Mouse (Mus musculus) ovary, postnatal 10 days (tissue): ENCODE results near the gene Abhd8.

Source experiments
- DNase-seq: peaks from one replicate; pipeline ENCODE4 v3.0.0; 2022; ENCODE audit warnings: low spot score

Abhd8 gene

DNA sequence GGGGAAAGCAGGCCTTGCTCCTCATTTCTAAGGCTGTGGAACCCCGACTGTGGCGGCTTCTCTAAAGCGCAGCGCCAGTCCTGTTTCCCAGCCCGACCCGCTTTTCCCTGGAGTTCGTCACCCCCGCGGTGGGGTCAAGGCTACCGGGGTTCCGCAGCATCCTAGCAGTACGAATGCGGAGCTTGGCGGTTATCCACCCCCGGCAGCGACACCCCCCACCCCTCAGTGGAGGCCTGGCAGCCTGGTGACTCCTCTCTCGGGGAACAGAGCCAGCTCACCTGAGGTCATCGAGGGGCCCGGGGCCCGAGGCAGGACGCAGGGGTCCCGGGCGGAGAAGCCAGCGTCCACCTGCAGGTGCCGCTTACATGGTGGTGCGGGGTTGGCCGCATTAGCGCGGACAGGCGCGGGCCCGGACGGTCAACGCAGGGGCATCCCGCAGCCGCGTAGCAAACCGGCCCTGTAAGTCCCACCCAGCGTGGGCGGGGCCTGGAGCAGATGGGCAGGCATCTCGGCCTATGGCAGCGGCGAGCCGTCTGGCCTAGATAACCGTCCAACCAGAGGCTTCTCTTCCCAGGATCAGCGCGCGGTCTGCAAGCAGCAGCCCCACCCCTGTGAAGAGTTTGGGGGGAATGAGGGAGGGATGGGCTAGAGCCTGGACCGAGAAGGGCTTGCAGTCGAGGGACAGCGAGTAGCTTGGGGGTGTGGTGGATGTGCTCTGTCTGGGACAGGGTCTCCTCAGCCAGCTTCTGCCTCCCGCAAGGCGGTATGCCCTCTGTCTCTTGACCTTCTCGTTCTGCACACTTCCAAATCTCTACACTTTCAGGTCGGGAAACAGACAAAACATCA is at the start of gene Abhd8:
TSS of gene Abhd8 (minus strand) at position 468 of the 846 bp plus-strand sequence.
- DNase-seq, result peak; percentile 98

DNA sequence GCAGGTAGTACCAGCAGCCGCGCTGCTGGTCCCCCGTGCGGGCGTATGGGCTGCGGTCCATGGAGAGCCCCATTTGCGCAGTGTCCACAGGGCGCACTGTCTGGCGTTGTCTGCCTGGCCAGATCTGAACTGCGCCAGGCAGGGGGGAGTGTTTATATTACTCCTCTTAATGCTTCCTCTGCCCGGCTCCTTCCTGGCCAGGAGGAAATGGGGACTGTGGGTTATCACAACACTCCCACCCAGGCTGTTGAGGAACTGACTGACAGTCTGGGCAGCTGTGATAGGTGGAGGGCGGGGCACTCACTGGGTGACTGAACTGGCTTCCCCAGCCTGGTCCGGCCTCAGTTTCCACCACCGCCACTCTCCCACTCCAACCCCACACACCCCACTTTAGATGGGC is 48.2 kb upstream of the Abhd8 start, which contains the start of gene Plvap:
TSS of gene Plvap (minus strand) at position 109 of the 400 bp plus-strand sequence.
- DNase-seq, result no peak

DNA sequence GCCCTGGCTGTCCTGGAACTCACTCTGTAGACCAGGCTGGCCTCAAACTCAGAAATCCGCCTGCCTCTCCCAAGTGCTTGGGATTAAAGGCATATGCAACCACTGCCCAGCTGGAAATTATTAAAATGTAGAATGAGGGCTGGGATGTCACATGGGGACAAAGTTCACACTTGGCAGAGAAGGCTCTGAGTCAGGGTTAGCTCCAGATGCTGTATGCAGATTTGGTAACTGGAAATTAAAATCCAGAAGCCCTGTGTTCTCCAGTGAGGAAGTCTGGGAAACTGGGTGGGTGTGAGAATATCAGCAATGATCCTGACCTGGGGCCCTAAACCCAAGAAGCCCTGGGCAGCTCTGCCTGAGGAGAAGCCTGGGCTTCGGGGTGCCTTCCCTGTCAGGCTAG is 45.9 kb upstream of the Abhd8 start:
- DNase-seq, result no peak

DNA sequence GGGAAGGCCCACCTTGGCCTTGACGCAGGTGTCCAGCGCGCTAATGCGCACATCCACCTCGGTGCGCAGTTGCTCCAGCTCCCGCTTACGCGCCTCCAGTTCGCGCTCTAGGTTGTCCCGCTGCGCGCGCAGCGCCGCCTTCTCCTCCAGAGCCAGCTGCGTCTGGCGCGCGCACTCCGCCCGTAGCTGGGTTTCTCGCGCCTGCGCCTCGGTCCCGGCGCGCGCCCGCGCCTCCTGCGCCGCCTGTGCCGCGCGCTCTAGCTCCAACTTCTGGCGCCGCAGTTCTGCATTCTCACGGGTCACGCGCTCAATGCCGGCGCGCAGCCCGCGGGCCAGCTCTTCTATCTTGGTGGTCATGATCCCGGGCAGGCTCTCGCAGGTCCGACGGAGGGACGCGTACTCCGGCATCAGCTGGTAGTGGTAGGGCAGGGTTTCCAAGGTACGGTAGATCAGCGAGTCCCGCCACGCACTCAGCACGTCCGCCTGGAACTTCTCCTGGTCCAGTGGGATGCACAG is 44.2 kb upstream of the Abhd8 start:
- no peak for DNase-seq

DNA sequence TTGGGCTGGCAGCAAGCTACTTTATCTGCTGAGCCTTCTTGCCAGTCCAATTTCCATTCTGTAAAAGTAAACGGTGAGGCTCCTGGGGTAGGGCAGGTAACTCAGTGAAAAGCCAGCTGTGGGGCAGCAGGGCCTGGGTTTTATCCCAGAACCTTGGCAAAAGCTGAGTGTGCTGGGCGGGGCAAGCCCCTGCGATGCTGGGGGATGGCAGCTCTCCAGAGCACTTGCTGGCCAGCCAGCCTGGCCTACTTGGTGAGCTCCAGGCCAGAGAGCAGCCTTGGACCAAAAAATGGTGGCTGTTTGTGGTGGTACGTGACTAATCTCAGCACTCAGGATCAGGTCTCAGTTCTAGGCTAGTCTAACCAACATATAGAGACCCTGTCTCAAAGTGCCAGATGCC is 42.5 kb upstream of the Abhd8 start:
- no peak for DNase-seq

DNA sequence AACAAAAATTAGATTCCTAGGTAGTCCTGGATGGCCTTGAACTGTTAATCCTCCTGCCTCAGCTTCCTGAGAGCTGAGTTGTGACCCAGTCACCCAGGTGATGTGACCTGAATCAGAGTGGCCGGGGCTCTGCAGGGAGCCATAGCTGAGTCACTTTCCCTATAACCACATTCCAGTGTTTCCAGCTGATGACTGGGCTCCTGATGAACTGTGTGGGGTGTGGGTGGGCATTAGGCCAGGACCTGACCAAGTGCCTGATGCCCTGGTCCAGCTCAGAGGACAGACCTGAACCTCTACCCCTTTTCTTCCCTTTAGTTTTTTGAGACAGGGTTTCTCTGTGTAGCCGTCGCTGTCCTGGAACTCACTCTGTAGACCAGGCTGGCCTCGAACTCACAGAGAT is 41.9 kb upstream of the Abhd8 start:
- DNase-seq, result no peak

DNA sequence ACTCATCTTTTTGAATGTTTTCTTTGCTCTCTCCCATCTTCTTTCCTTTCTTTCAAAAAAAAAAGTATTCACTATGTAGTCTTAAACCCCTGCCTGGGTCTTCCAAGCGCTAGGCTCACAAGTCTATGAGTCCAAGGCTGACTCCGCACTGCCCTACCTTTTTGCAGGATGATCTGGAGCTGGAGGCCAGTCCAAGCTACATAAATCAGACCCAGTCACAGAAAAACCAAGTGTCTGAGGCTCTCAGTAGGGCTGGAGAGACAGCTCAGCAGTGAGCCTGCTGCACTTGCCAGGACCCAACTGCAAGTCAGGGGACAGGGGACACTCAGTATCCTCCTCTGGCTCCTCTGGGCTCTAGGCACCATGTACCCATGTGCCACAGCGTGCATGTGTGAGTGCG is 40.9 kb upstream of the Abhd8 start:
- no peak for DNase-seq

DNA sequence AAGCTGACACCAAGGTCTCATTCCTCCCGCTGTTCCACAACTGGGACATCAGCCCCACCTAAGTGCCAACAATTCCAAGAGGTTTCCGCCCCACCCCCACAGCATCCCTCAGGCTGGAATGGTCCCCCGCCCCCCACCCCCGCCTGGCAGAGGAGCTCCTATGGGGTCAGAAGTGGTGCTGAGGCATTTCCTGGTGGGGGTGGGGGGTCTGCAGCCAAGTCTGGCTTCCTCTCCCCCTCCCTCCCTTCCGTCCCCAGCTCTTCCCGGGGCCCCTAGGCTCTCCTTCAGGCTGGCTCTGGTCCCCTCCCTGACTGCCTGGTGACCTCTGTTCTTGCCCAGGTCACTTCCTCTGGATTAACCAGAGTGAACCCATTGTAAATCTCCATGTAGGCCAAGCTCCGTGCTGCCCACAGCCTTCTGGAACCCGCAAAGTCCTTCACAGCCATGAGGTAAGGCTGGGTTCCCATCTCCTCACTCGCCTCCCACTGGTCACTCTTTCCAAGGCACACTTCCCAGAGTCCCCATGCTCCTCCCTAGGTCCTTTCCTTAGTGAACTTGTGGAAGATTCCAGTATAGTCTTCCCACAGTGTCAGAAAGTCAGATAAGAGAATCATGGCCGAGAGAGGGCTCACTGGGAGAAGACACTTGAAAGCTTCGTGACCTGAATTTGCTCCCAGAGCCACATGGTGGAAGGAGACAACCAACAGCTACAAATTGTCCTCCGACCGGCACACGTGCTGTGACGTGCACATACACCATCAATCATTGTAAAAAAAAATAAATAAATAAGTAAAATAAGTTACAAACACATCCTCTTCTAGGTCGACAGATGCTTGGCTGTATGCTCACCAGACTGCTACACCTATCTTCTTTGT is 35.6 kb upstream of the Abhd8 start:
- no peak for DNase-seq

DNA sequence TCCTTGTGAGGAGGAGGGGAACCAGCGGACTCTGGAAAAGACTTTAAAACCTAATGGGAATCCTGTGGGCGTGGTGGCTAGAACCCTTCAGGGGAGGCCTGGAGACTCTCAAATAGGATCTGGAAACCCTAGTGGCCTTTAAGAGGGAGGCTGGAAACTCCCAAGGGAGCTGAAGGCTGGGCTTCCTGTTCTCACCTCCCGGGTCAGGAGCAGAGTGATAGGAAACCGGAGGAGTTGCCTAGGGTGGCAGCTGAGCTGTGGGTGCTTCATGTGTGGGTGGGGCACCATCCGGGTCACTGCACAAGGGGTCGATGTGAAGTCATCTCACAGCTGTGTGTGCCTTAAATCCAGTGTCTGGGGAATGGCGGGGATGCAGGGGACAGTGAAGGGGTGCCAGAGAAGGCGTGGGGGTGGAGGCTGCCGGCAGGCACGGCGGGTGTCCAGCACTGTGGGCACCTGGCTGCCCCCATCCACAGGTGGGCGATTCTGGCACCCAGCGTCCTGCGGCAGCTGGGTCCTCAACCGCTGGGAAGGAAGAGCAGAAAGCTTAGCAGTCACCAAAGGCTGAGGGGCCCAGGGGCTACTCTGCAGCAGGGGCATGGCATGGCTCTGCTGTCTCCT is 34.5 kb upstream of the Abhd8 start:
- DNase-seq, result no peak

DNA sequence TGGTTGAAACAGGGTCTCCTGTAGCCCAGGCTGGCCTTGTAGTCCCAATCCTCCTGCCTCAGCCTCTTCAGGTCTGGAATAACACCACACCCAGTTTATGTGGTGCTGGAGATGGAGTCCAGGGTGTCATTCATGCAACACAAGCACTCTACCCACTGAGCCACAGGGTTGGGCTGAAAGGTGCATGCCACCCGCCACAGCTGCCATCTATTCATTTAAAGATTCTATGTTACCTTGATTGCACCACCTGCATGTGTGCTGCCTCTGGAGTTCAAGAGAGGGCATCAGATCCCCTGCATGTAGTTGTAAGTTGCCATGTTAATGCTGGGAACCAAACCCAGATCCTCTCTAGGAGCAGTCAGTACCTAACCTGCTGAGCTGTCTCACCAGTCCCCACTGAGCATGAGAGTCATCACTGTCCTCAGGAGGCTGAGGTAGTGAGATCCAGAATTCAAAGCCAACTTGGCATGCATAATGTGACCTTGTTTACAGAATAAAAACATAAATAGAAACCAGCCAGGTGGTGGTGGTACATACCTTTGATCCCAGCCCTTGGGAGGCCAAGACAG is 33.7 kb upstream of the Abhd8 start:
- DNase-seq, result no peak

DNA sequence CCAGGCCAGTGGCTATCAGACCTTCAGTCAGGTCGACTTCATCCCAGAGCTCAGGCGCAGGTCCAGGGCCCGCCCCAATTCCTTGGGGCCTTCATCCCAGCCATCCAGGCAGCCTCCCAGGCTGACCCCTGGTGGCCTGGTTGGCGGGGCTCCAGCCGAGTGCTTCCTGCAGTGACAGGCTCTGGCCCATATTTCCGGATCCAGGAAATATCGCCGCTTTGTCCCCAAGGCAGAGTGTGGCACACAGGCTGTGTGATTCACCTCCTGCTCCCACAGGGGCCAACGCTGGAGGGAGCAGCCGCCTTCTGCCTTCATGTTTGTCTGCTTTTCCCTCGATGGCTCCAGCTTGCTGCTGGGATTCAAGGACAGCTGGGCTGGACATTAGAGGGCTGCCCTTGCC is 33.0 kb upstream of the Abhd8 start:
- DNase-seq, result peak; percentile 69

DNA sequence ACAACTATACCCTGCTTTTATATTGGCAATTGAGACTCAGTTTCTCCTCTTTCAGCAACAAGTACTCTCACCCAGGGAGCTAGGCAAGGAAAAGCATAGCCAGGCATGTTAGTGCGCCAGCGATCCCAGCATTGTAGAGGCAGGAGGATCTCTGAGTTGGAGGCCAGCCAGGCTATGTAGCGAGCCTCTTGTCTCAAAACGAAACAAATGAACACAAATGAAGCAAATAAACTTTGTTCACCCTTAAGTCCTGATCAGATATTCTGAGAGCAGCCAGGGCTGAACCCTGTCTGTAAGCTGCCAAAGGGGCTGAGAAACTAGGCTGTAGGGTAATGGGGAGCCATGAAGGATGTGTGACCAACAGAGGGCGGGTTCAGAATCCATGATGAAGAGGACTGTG is 32.4 kb upstream of the Abhd8 start:
- DNase-seq, result no peak

DNA sequence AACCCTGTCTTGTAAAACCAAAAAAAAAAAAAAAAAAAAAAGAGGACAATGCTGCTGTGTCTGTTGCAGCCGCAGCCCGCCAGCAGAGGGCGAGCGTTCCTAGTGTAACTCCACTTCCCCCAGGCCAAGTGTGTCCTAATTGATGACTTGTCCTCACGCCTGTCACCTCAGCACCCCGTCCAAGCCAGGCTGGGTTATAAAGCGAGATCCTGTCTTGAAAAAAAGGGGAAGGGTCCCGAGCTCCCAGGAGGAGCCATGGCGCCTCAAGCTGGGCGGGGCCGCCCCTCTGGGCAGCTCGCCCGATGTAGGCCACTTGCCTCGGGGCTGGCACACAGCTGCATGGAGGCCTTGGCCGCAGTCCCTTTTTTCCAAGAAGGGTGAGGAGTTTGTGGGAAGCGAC is 31.6 kb upstream of the Abhd8 start:
- peak; percentile 57 for DNase-seq

DNA sequence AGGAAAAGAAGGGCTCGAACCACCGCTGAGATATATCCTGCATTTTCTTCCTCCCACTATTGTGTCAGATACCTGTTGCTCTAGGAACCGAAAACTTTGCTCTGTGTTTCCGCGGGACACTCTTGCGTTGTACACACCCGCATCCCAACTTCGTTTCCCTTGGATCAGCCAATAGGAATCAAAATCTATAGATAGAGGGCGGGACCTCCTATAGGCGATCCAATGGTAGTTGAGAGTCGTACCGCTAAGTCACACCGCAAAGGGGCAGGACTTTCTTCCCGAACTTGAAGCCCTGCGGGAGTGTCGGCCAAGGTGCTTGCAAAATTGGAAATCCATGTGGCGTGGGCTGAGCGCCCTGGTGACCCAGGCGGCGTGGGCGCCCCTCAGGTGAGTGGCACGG is 25.0 kb upstream of the Abhd8 start:
- peak; percentile 74 for DNase-seq

DNA sequence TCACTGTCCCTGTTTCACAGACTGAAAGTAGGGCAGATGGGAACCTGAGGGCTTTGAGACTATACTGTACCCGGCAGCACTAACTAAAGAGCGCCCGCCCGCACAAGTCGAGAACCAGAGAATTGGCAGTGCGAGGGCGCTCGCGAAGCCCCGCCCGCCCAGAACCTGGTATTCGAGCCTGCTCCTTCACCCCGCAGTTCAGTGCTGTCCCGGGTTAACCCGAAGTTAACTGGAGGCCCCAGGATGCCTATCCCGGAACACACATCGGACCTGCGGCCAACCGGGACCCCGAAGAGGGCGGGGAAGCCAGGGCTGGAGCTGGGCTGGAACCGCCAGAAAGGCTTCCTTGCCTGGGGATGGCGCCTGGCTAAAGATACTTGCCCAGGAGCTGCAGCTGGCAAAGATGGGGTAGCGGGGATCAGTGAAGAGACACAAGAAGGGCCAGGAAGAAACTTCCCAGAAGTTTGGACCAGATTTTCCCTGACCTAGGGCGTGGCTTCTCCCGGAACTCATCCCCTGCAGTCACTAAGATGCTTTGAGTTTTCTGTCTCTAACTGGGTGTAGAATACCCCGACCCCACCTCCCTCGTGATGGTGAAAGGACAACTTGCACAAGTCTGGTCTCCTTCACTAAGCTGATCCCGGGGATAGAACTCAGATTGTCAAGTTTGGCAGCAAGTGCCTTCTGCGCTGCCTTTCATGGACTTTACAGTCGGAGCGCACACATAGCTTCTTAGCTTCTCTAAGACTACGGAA is 24.4 kb upstream of the Abhd8 start, which contains the start of gene Gtpbp3:
TSS of gene Gtpbp3 (plus strand) at position 413 of the 755 bp plus-strand sequence.
- DNase-seq, result peak; percentile 58

DNA sequence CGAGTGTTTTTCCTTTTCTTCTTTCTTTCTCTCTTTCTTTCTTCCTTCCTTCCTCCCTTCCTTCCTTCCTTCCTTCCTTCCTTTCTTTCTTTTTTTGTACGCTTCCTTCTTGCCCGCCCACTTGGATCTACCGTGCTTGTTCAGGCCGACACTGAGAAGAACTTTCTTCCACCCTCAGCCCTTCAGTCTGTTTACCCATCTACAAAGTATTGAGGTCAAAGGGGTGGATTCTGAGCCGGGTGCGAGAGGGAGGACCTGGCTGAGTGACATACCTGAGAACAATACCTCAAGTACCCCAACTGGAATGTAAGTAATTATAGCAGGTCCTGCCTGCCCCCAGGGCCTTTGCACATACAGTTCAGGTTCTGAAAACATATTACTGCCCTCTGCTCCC is 22.7 kb upstream of the Abhd8 start:
- no peak for DNase-seq

DNA sequence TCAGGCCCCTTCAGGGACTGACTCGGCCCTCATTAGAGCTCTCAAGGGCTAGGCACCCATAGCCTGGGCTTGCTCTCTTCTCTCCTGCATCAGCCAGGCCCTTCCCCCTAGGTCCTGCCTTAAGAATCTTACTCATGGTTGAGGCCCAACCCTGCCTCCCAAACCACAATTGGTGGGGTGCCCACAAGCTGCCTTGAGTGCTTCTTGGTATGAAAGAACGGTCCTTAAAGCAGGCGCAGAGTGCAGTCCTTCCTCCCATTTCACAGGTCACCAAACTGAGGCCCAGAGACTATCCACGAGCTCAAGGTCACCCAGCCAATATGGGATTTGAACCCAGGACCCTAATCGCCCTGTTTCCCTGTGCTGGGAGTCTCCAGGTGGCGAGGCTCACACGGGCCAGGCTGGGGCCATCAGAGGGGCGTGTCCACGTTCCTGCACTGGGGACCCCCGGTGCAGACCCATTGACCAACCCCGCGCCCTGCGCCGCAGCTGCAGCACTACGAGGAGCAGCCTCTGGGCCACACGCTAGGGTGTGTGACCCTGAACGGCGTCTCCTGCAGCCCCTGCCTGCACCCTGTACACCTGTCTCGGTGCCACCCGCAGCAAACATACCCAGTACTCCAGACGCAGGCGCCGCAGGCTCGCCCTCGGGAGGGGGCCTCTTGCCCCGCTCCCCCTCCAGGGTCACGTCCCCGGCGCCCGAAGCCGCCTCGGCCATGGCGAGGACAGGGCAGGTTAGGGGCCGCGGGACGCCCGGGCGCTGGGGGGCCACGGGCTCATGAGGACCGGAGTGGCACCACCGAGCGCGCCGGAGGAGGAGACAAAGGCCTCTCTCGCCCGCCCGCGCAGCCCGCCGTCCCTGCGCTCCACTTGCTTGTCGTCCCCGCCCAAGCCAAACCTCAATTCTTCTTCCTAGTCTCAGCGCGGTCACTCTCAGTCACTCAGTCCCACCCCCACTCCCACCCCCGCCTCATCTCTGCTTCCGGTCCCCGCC is 22.0 kb upstream of the Abhd8 start, which contains the start of gene Ano8:
TSS of gene Ano8 (minus strand) at position 822 of the 994 bp plus-strand sequence.
- peak; percentile 66 for DNase-seq

DNA sequence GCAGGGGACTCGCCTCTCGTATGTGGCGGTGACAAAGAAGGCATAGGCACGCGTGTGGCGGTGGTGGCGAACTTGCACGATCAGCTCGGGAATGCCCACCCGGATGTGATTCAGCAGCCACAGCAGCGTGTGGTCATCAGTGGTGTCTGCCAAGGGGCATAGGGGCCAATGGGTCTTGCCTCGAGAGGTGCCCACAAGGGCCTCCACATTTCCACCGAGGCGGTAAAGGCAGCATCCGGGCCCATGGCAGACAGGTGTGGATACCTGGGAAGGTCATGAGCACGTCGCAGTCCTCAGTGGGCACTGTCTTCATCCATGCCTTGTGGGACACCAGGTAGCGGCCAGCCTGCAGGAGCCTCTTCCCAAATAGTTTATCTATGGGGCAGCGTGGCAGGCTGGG is 21.3 kb upstream of the Abhd8 start:
- no peak for DNase-seq

DNA sequence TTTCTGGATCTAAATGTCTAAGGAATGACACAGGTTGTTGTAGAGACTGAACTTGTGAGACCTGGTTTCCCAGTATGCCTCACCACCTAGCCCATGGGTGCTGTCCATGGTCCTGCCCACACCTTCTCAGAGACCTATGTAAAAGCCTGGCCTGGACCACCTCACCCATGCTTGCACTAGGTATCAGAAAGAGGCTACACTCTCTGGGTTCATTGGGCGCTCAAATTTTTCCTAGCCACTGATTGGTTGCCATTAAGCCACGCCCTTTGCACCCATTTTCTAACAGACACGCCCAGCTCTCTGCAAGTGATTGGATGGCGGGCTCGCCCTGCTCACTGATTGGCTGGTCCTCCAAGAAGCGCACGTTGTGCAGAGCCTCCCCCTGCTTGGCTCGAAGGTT is 20.5 kb upstream of the Abhd8 start:
- no peak for DNase-seq

DNA sequence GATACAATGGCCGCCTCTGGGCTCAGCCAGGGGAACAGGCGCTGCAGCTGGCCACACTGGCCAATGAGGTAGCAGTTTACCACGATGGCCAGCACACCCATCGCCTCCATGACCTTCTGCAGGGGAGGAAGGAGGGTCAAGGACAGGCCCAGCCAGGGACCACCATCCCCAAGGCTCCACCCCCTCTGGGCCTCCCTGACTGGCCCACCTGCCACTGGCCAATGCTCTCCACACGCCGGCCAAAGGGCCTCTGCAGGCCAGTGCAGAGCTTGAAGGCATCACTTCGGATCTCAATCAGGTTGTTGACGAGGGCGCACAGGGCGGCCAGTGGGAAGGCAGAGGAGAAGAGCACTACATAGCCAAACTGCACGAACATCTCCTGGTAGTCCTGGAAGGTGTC is 15.5 kb upstream of the Abhd8 start:
- DNase-seq, result no peak
